8 mouse cellular contexts compared by ENCODE assay signal in the genomic region with DNA sequence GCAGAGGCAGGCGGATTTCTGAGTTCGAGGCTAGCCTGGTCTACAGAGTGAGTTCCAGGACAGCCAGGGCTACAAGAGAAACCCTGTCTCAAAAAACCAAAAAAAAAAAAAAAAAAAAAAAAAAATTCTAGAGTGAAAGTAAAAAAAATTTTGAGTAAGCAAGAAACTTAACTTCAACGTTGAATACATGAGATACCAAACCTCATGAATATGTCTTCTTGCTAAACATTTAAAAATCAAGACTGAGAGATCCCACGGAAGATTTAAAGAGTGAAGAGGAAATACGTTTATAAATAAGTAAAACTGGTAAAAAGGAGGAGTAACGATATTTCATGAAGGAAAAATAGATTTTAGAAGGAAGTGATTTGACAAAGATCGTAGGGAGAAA. TPM values are rescaled to one million over a fixed set of nuclear protein-coding genes. Genes with fewer than 3 reads are reported as not detected.
DNase-seq lines count a peak whose midpoint lies in the region; ATAC-seq lines count a peak whose summit lies in the region.

No protein-coding gene starts in this region.

- H3K9me3 ChIP-seq in kidney, embryonic 15.5 days (replicated peaks): no peaks in the 10 kb centered on the region
- no peaks in the 10 kb centered on the region for H3K9me3 ChIP-seq in embryonic facial prominence, embryonic 11.5 days (replicated peaks; ENCODE audit: control insufficient read depth, low read length)
- H3K9me3 ChIP-seq in hindbrain, embryonic 16.5 days (ENCODE audit: control insufficient read depth, low read length): no peaks in the 10 kb centered on the region
- H3K9me3 ChIP-seq in midbrain, embryonic 14.5 days (ENCODE audit: control insufficient read depth, low read length): no peaks in the 10 kb centered on the region

- H3K27ac ChIP-seq in kidney, embryonic 15.5 days: no peak overlapping the region; the same call in 1 of the 2 replicates
- H3K27ac ChIP-seq in embryonic facial prominence, embryonic 11.5 days (replicated peaks; ENCODE audit: low read depth, low read length): no peak overlapping the region
- peak overlapping the region; percentile 97; the same call in 1 of the 2 replicates for H3K27ac ChIP-seq in hindbrain, embryonic 16.5 days (ENCODE audit: low read depth, low read length)
- peak overlapping the region; percentile 96 for H3K27ac ChIP-seq in midbrain, embryonic 14.5 days (replicated peaks; ENCODE audit: low read depth, low read length)

- no peak for DNase-seq in kidney, postnatal 14 days
- no peak for DNase-seq in embryonic facial prominence, embryonic 11.5 days (ENCODE audit: low spot score)
- no peak for DNase-seq in midbrain, embryonic 14.5 days
- DNase-seq in layer of hippocampus, postnatal 14 days (ENCODE audit: low spot score in 2 of 2): no peak
- no peak for DNase-seq in gastrocnemius, postnatal 14 days
- no peak for DNase-seq in retina, postnatal 1 day

- H3K4me1 ChIP-seq in kidney, embryonic 15.5 days: peaks cover 11% of the 10 kb centered on the region
- no peaks in the 10 kb centered on the region for H3K4me1 ChIP-seq in embryonic facial prominence, embryonic 11.5 days (ENCODE audit: control insufficient read depth, insufficient read depth, low read length)
- peaks cover 8% of the 10 kb centered on the region for H3K4me1 ChIP-seq in hindbrain, embryonic 16.5 days (ENCODE audit: control insufficient read depth, insufficient read depth, low read depth, low read length)
- H3K4me1 ChIP-seq in midbrain, embryonic 14.5 days (ENCODE audit: control insufficient read depth, insufficient read depth, low read length): peaks cover 13% of the 10 kb centered on the region

- WGBS in kidney, embryonic 15.5 days: 47% methylated on average over 7 of the region's 7 CpGs
- 50% methylated on average over 7 of the region's 7 CpGs for WGBS in embryonic facial prominence, embryonic 11.5 days
- WGBS in hindbrain, embryonic 16.5 days: 50% methylated on average over 7 of the region's 7 CpGs
- WGBS in midbrain, embryonic 14.5 days: 55% methylated on average over 7 of the region's 7 CpGs

- ATAC-seq in kidney, embryonic 15.5 days (replicated peaks; ENCODE audit: low FRiP score): no peak
- ATAC-seq in embryonic facial prominence, embryonic 11.5 days (replicated peaks; ENCODE audit: insufficient number of reproducible peaks, low FRiP score, low TSS enrichment, low read depth): no peak
- ATAC-seq in hindbrain, embryonic 16.5 days: no peak
- ATAC-seq in midbrain, embryonic 14.5 days (ENCODE audit: low FRiP score, low TSS enrichment): no peak

- peak overlapping the region; percentile 89 for H3K4me3 ChIP-seq in kidney, embryonic 15.5 days (replicated peaks)
- peak overlapping the region; percentile 71 for H3K4me3 ChIP-seq in embryonic facial prominence, embryonic 11.5 days (ENCODE audit: low read depth, low read length)
- peak overlapping the region; percentile 91 for H3K4me3 ChIP-seq in hindbrain, embryonic 16.5 days (ENCODE audit: low read length)
- peak overlapping the region; percentile 75 for H3K4me3 ChIP-seq in midbrain, embryonic 14.5 days (replicated peaks; ENCODE audit: low read depth, low read length)

- no peak overlapping the region for H3K9ac ChIP-seq in kidney, embryonic 15.5 days
- no peak overlapping the region for H3K9ac ChIP-seq in embryonic facial prominence, embryonic 11.5 days (replicated peaks; ENCODE audit: low read length)
- peak overlapping the region; percentile 78 for H3K9ac ChIP-seq in hindbrain, embryonic 16.5 days (ENCODE audit: low read depth, low read length)
- H3K9ac ChIP-seq in midbrain, embryonic 14.5 days (replicated peaks; ENCODE audit: low read length): peak overlapping the region; percentile 54; the same call in 1 of the 2 replicates

- intact Hi-C loops in gastrocnemius, postnatal 14 days (cut with DNase I; ENCODE audit: low total_unique reads): no loop called here

- peak overlapping the region; percentile 68 for H3K4me2 ChIP-seq in kidney, embryonic 15.5 days
- no peak overlapping the region for H3K4me2 ChIP-seq in embryonic facial prominence, embryonic 11.5 days (ENCODE audit: low read depth, low read length)
- H3K4me2 ChIP-seq in hindbrain, embryonic 16.5 days (ENCODE audit: low read length): peak overlapping the region; percentile 73
- H3K4me2 ChIP-seq in midbrain, embryonic 14.5 days (ENCODE audit: low read length): peak overlapping the region; percentile 75

- H3K36me3 ChIP-seq in kidney, embryonic 15.5 days: no peaks in the 10 kb centered on the region
- no peaks in the 10 kb centered on the region for H3K36me3 ChIP-seq in embryonic facial prominence, embryonic 11.5 days (replicated peaks; ENCODE audit: control insufficient read depth, insufficient read depth, low read depth, low read length)
- no peaks in the 10 kb centered on the region for H3K36me3 ChIP-seq in hindbrain, embryonic 16.5 days (ENCODE audit: control insufficient read depth, insufficient read depth, low read length)
- no peaks in the 10 kb centered on the region for H3K36me3 ChIP-seq in midbrain, embryonic 14.5 days (ENCODE audit: control insufficient read depth, insufficient read depth, low read length)

- no peaks in the 10 kb centered on the region for H3K27me3 ChIP-seq in kidney, embryonic 15.5 days
- no peaks in the 10 kb centered on the region for H3K27me3 ChIP-seq in embryonic facial prominence, embryonic 11.5 days (ENCODE audit: control insufficient read depth, insufficient read depth, low read length)
- no peaks in the 10 kb centered on the region for H3K27me3 ChIP-seq in hindbrain, embryonic 16.5 days (replicated peaks; ENCODE audit: control insufficient read depth, insufficient read depth, low read length)
- H3K27me3 ChIP-seq in midbrain, embryonic 14.5 days (ENCODE audit: control insufficient read depth, insufficient read depth, low read length): no peaks in the 10 kb centered on the region

RNA-seq across cellular contexts. Expression of a gene that starts 0.5 kb away (rescaled TPM):
- 11.1 and 13.4 TPM in 2 replicates for polyA plus RNA-seq in kidney, embryonic 15.5 days (2015; fragmentation: Nextera tagmentation; extraction: Ambion mirVana)
- 19.8 and 20.2 TPM in 2 replicates for polyA plus RNA-seq in embryonic facial prominence, embryonic 11.5 days (2014; fragmentation: Nextera tagmentation; extraction: Ambion mirVana)
- polyA plus RNA-seq in hindbrain, embryonic 16.5 days (2015; fragmentation: Nextera tagmentation; extraction: Ambion mirVana): 19.3 and 24.1 TPM in 2 replicates
- polyA plus RNA-seq in midbrain, embryonic 14.5 days (2014; fragmentation: Nextera tagmentation; extraction: Ambion mirVana): 42.8 and 54.6 TPM in 2 replicates
- total RNA-seq in layer of hippocampus, postnatal 14 days (2021): 10 to 100 TPM; 32.9 to 34.3 TPM
- 1 to 10 TPM; 3.8 to 4.9 TPM for total RNA-seq in gastrocnemius, postnatal 14 days (2021)

RNA-seq across cellular contexts. Expression of a gene that starts 9.7 kb away (rescaled TPM):
- 148 and 181 TPM in 2 replicates for polyA plus RNA-seq in kidney, embryonic 15.5 days (2015; fragmentation: Nextera tagmentation; extraction: Ambion mirVana)
- 222 and 263 TPM in 2 replicates for polyA plus RNA-seq in embryonic facial prominence, embryonic 11.5 days (2014; fragmentation: Nextera tagmentation; extraction: Ambion mirVana)
- 62.0 and 69.5 TPM in 2 replicates for polyA plus RNA-seq in hindbrain, embryonic 16.5 days (2015; fragmentation: Nextera tagmentation; extraction: Ambion mirVana)
- 103 and 104 TPM in 2 replicates for polyA plus RNA-seq in midbrain, embryonic 14.5 days (2014; fragmentation: Nextera tagmentation; extraction: Ambion mirVana)
- total RNA-seq in layer of hippocampus, postnatal 14 days (2021): 10 to 100 TPM; 22.3 to 22.8 TPM
- 10 to 100 TPM; 15.9 to 17.0 TPM for total RNA-seq in gastrocnemius, postnatal 14 days (2021)

Comparison
In these comparisons a context has a peak if more than half of its experiments do, and no peak if none do; other contexts are left out.
1. H3K27ac ChIP-seq: peak in hindbrain, embryonic 16.5 days (single experiment) and midbrain, embryonic 14.5 days (single experiment); none in kidney, embryonic 15.5 days (single experiment) and embryonic facial prominence, embryonic 11.5 days (single experiment).
2. H3K9ac ChIP-seq: peak in hindbrain, embryonic 16.5 days (single experiment) and midbrain, embryonic 14.5 days (single experiment); none in kidney, embryonic 15.5 days (single experiment) and embryonic facial prominence, embryonic 11.5 days (single experiment).
3. Peak in every context shown above with its lines, with median percentiles within 50 percentile points of each other: H3K4me3 ChIP-seq.